Mouse (Mus musculus) MEL (cell line): ENCODE measurements around the gene Pitx2. TPM values are rescaled to one million over a fixed set of nuclear protein-coding genes. Genes with fewer than 3 reads are reported as not detected.

Experiments used
- DNase-seq: peaks from one replicate; pipeline ENCODE4 v3.0.0; 2011; ENCODE audit warnings: low read depth, low spot score
- H3K27ac ChIP-seq: 2 replicates; pipeline ENCODE4 v1.5.1; 2012; ENCODE audit warnings: low read depth, mild to moderate bottlenecking, control low read depth, low read length, moderate library complexity; ENCODE audit not compliant: control insufficient read depth
- H3K27me3 ChIP-seq, 2 experiments: fragments of 150-350 bp in 1 of 2; sonication (generic) in 1 of 2; 2 replicates each; pipeline ENCODE4 v1.6.1; 2012; ENCODE audit warnings: low read length in 2 of 2, mild to moderate bottlenecking in 2 of 2, improper control_type of control experiment in 1 of 2, moderate library complexity in 1 of 2; ENCODE audit not compliant: insufficient read depth in 2 of 2, control insufficient read depth in 1 of 2
- H3K36me3 ChIP-seq, 2 experiments: 2 replicates each; pipeline ENCODE4 v1.6.1; 2012 to 2014; ENCODE audit warnings: low read length in 2 of 2, improper control_type of control experiment in 1 of 2, inconsistent platforms in 1 of 2, mild to moderate bottlenecking in 1 of 2; ENCODE audit not compliant: insufficient read depth in 2 of 2, control insufficient read depth in 1 of 2
- H3K4me1 ChIP-seq, 2 experiments: fragments of 150-350 bp in 1 of 2; sonication (generic) in 1 of 2; 2 replicates each; pipeline ENCODE4 v1.6.1; 2012; ENCODE audit warnings: low read length in 2 of 2, improper control_type of control experiment in 1 of 2, mild to moderate bottlenecking in 1 of 2; ENCODE audit not compliant: insufficient read depth in 2 of 2, control insufficient read depth in 1 of 2
- H3K4me3 ChIP-seq, 2 experiments: fragments of 150-350 bp in 1 of 2; sonication (generic) in 1 of 2; 2 replicates each; pipeline ENCODE4 v1.5.1; 2012; ENCODE audit warnings: low read depth in 2 of 2, low read length in 2 of 2, mild to moderate bottlenecking in 2 of 2, moderate library complexity in 2 of 2, control low read depth in 1 of 2, improper control_type of control experiment in 1 of 2; ENCODE audit not compliant: control insufficient read depth in 1 of 2, insufficient read depth in 1 of 2
- H3K79me2 ChIP-seq: 2 replicates; pipeline ENCODE4 v1.6.1; 2012; ENCODE audit warnings: mild to moderate bottlenecking, low read length, moderate library complexity; ENCODE audit not compliant: control insufficient read depth, poor library complexity, insufficient read depth
- H3K9ac ChIP-seq: 2 replicates; pipeline ENCODE4 v1.6.1; 2012; ENCODE audit warnings: low read depth, mild to moderate bottlenecking, control low read depth, low read length, moderate library complexity; ENCODE audit not compliant: control insufficient read depth, poor library complexity, severe bottlenecking
- H3K9me3 ChIP-seq: fragments of 150-350 bp; sonication (generic); replicated peaks from 2 replicates; pipeline ENCODE4 v1.6.1; 2012; ENCODE audit warnings: mild to moderate bottlenecking, low read length, improper control_type of control experiment, moderate library complexity; ENCODE audit not compliant: insufficient read depth
- BHLHE40 ChIP-seq: IDR thresholded peaks from 2 replicates; pipeline ENCODE4 v1.6.1; 2012; ENCODE audit warnings: low read depth, mild to moderate bottlenecking, inconsistent platforms, low read length, improper control_type of control experiment, borderline replicate concordance
- CHD2 ChIP-seq: IDR thresholded peaks from 2 replicates; pipeline ENCODE4 v1.6.1; 2011; ENCODE audit warnings: low read length, improper control_type of control experiment
- CTCF ChIP-seq, 3 experiments: IDR thresholded peaks in 2 of 3; conservative IDR thresholded peaks in 1 of 3; 2 replicates each; pipeline ENCODE4 v1.5.1; 2011 to 2012; ENCODE audit warnings: low read length in 3 of 3, low read depth in 2 of 3, mild to moderate bottlenecking in 2 of 3, improper control_type of control experiment in 1 of 3, inconsistent platforms in 1 of 3, mixed read lengths in 1 of 3, moderate library complexity in 1 of 3; ENCODE audit not compliant: control insufficient read depth in 1 of 3, insufficient read depth in 1 of 3, poor library complexity in 1 of 3, severe bottlenecking in 1 of 3
- E2F4 ChIP-seq: IDR thresholded peaks from 2 replicates; pipeline ENCODE4 v1.6.1; 2011; ENCODE audit warnings: low read depth, low read length, improper control_type of control experiment, borderline replicate concordance
- ELF1 ChIP-seq: IDR thresholded peaks from 2 replicates; pipeline ENCODE4 v1.6.1; 2014; ENCODE audit warnings: low read depth, mild to moderate bottlenecking, inconsistent platforms, low read length, improper control_type of control experiment, moderate library complexity
- ETS1 ChIP-seq: IDR thresholded peaks from 2 replicates; pipeline ENCODE4 v1.6.1; 2012; ENCODE audit warnings: low read depth, mild to moderate bottlenecking, inconsistent platforms, low read length, improper control_type of control experiment, moderate library complexity
- GABPA ChIP-seq: IDR thresholded peaks from 2 replicates; pipeline ENCODE4 v1.6.1; 2012; ENCODE audit warnings: low read depth, mild to moderate bottlenecking, inconsistent platforms, low read length, improper control_type of control experiment, moderate library complexity
- HCFC1 ChIP-seq: IDR thresholded peaks from 2 replicates; pipeline ENCODE4 v1.6.1; 2012; ENCODE audit warnings: low read depth, mild to moderate bottlenecking, inconsistent platforms, low read length, improper control_type of control experiment, moderate library complexity
- JUND ChIP-seq: IDR thresholded peaks from 2 replicates; pipeline ENCODE4 v1.6.1; 2011; ENCODE audit warnings: low read depth, mild to moderate bottlenecking, improper control_type of control experiment, low read length
- KAT2A ChIP-seq: conservative IDR thresholded peaks from 2 replicates; pipeline ENCODE4 v1.6.1; 2012; ENCODE audit warnings: low read depth, low read length, improper control_type of control experiment, inconsistent platforms
- MAFK ChIP-seq: IDR thresholded peaks from 2 replicates; pipeline ENCODE4 v1.6.1; 2011; ENCODE audit warnings: low read depth, mild to moderate bottlenecking, low read length, improper control_type of control experiment, borderline replicate concordance
- MAX ChIP-seq: IDR thresholded peaks from 2 replicates; pipeline ENCODE4 v1.6.1; 2011; ENCODE audit warnings: low read length, improper control_type of control experiment
- MAZ ChIP-seq: IDR thresholded peaks from 2 replicates; pipeline ENCODE4 v1.6.1; 2012; ENCODE audit warnings: low read depth, mild to moderate bottlenecking, inconsistent platforms, low read length, improper control_type of control experiment
- MXI1 ChIP-seq: IDR thresholded peaks from 2 replicates; pipeline ENCODE4 v1.6.1; 2011; ENCODE audit warnings: mild to moderate bottlenecking, low read depth, low read length, improper control_type of control experiment
- MYC ChIP-seq: IDR thresholded peaks from 2 replicates; pipeline ENCODE4 v1.6.1; 2011; ENCODE audit warnings: low read depth, mild to moderate bottlenecking, low read length, improper control_type of control experiment, moderate library complexity
- NELFE ChIP-seq: IDR thresholded peaks from 2 replicates; pipeline ENCODE4 v1.6.1; 2011; ENCODE audit warnings: low read depth, low read length, improper control_type of control experiment
- RCOR1 ChIP-seq: IDR thresholded peaks from 2 replicates; pipeline ENCODE4 v1.6.1; 2012; ENCODE audit warnings: low read depth, mild to moderate bottlenecking, inconsistent platforms, low read length, improper control_type of control experiment
- TBP ChIP-seq: IDR thresholded peaks from 2 replicates; pipeline ENCODE4 v1.8.0; 2011; ENCODE audit warnings: low read depth, low read length, improper control_type of control experiment
- TCF12 ChIP-seq: IDR thresholded peaks from 2 replicates; pipeline ENCODE4 v1.6.1; 2014; ENCODE audit warnings: low read depth, mild to moderate bottlenecking, inconsistent platforms, low read length, improper control_type of control experiment, moderate library complexity
- USF1 ChIP-seq: IDR thresholded peaks from 2 replicates; pipeline ENCODE4 v1.6.1; 2014; ENCODE audit warnings: low read depth, mild to moderate bottlenecking, inconsistent platforms, low read length, improper control_type of control experiment, moderate library complexity
- ZKSCAN1 ChIP-seq: IDR thresholded peaks from 2 replicates; pipeline ENCODE4 v1.6.1; 2012; ENCODE audit warnings: low read depth, mild to moderate bottlenecking, inconsistent platforms, low read length, improper control_type of control experiment, moderate library complexity
- polyA plus RNA-seq, 2 experiments: library from polyadenylated mRNA; stranded (reverse) in 1 of 2; unstranded in 1 of 2; fragments of >175 nt in 1 of 2; fragments of >200 nt in 1 of 2; gene quantifications; 2 replicates each; pipeline versions ENCODE4 v1.2.1 to v1.2.4; 2012; ENCODE audit warnings: low replicate concordance in 2 of 2, low read depth in 1 of 2; ENCODE audit not compliant: insufficient read length in 2 of 2, insufficient read depth in 1 of 2, missing spikeins in 1 of 2
- total RNA-seq: library from RNA; depleted of rRNA; stranded (reverse); fragments of 300-350 nt; gene quantifications from 2 replicates; pipeline ENCODE4 v1.2.3, GENCODE M21; 2012

Pitx2 gene
- total and polyA plus RNA-seq, 3 experiments: not detected

GRCm38 (mm10) chr3:129209266-129209665 is 9.6 kb downstream of the Pitx2 start:
- H3K79me2 ChIP-seq: no peaks in the 10 kb centered on the region
- no peaks in the 10 kb centered on the region for H3K4me1 ChIP-seq
- H3K9ac ChIP-seq: no peak overlapping the region
- TF ChIP-seq MXI1 (no peak), NELFE (no peak), MYC (no peak), BHLHE40 (no peak), E2F4 (no peak), TBP (no peak), MAFK (no peak), JUND (no peak), CTCF (IDR thresholded peaks at IDR 0.05 in 2 of 3, conservative IDR thresholded peaks at IDR 0.05 in 1 of 3; ENCODE audit: control insufficient read depth in 1 of 3, insufficient read depth in 1 of 3, low read depth in 2 of 3, low read length in 3 of 3, poor library complexity in 1 of 3, severe bottlenecking in 1 of 3) (no peak), KAT2A (no peak), TCF12 (no peak), HCFC1 (no peak), CHD2 (no peak)
- DNase-seq: no peak
- H3K27ac ChIP-seq: no peak overlapping the region
- H3K4me3 ChIP-seq: no peak overlapping the region
- no peaks in the 10 kb centered on the region for H3K9me3 ChIP-seq
- no peaks in the 10 kb centered on the region for H3K27me3 ChIP-seq
- H3K36me3 ChIP-seq: no peaks in the 10 kb centered on the region

GRCm38 (mm10) chr3:129209771-129210170 is 10.1 kb downstream of the Pitx2 start:
- Histone ChIP-seq H3K4me1 (no peaks in the 10 kb centered on the region), H3K27ac (no peak overlapping the region), H3K36me3 (no peaks in the 10 kb centered on the region), H3K9me3 (no peaks in the 10 kb centered on the region), H3K79me2 (no peaks in the 10 kb centered on the region), H3K9ac (no peak overlapping the region), H3K4me3 (no peak overlapping the region), H3K27me3 (no peaks in the 10 kb centered on the region)
- DNase-seq: no peak
- no peak for TF ChIP-seq MAX
- no peak for TF ChIP-seq MAZ
- TF ChIP-seq RCOR1: no peak
- no peak for TF ChIP-seq ETS1
- no peak for TF ChIP-seq ZKSCAN1
- TF ChIP-seq NELFE: no peak
- TF ChIP-seq JUND: no peak
- TF ChIP-seq HCFC1: no peak
- TF ChIP-seq USF1: no peak
- TF ChIP-seq TBP: no peak
- TF ChIP-seq ELF1: no peak
- TF ChIP-seq MXI1: no peak
- no peak for TF ChIP-seq GABPA
